Mouse (Mus musculus): ENCODE measurements at regions not wholly inside any gene's neighbourhood (a gene's known extent, or its start where the extent isn't known, plus 50 kb on each side); places are given as distances from the start of the nearest gene placed in this dataset.

DNA sequence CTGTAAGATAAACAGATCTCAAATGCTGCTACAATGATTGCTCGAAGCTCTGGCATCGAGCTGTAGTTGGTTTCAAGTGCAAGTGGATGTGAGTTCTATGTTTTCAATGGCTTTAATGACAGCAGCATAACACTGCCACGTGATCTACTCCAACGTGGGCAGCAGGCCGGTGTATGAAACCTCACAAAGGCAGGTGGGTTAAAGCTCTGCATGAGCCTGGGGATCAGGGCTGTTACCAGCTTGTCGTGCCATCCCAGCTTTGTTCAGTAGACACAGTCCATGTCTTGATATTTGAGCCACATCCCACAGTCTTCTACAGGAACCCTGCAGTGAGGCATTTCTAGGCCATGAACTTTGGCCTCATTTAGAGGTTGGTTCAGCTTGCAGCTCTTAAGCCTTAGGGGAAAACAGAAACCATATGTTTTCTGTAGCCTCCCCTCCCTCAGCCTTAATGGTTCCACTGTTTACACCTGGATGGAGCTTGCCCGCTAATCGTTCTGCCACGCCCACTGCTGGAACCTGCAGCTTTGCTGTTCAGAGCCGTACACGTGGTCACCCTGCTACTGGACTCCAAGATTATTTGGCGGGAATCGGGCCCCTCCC lies 121.8 kb upstream of the Serpine2 start:
- no peaks in the 10 kb centered on the region for H3K27me3 ChIP-seq (replicated peaks; ENCODE audit: control insufficient read depth, insufficient read depth, low read length)
- 59% methylated on average over 13 of the region's 13 CpGs for WGBS
- H3K4me3 ChIP-seq (ENCODE audit: insufficient read depth, low read depth, low read length): no peak overlapping the region

DNA sequence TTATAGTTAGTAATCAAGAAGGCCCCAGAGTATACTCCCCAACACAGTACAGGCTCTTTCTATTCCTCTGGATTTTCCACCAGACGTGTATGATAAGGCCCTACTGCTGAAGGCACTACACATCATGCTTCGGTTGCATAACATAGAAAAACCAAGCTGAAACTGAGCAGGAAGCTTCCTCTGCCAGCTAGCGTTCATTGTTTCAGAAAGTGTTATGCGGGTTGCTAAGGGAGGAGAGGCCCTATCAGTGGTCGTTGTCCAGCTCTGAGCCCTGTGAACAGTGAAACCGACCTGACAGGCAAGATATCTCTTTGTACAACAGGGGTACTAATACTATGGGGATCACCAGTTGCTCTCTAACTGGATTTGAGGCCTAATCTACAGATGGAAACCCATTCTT lies 118.9 kb upstream of the Serpine2 start:
- WGBS: 61% methylated on average over 6 of the region's 6 CpGs
- TF ChIP-seq POLR2A (IDR thresholded peaks at IDR 0.05; ENCODE audit: low read depth, low read length): no peak
- Histone ChIP-seq H3K36me3 (ENCODE audit: control insufficient read depth, insufficient read depth, low read length) (no peaks in the 10 kb centered on the region), H3K27ac (ENCODE audit: insufficient read depth, low read depth, low read length) (no peak overlapping the region), H3K27me3 (replicated peaks; ENCODE audit: control insufficient read depth, insufficient read depth, low read length) (no peaks in the 10 kb centered on the region), H3K4me1 (ENCODE audit: control insufficient read depth, insufficient read depth, low read length) (no peaks in the 10 kb centered on the region), H3K4me3 (ENCODE audit: insufficient read depth, low read depth, low read length) (no peak overlapping the region)
- no peak for DNase-seq

More for the DNA sequence above, 121.8 kb upstream of the Serpine2 start:
- TF ChIP-seq CTCF (conservative IDR thresholded peaks at IDR 0.05; ENCODE audit: insufficient read depth, insufficient read length, low read depth, low read length) (no peak), POLR2A (IDR thresholded peaks at IDR 0.05; ENCODE audit: low read depth, low read length) (no peak)
- Histone ChIP-seq H3K4me1 (ENCODE audit: control insufficient read depth, insufficient read depth, low read length) (no peaks in the 10 kb centered on the region), H3K27ac (ENCODE audit: insufficient read depth, low read depth, low read length) (no peak overlapping the region), H3K36me3 (ENCODE audit: control insufficient read depth, insufficient read depth, low read length) (no peaks in the 10 kb centered on the region)
- DNase-seq: peak; percentile 32

DNA sequence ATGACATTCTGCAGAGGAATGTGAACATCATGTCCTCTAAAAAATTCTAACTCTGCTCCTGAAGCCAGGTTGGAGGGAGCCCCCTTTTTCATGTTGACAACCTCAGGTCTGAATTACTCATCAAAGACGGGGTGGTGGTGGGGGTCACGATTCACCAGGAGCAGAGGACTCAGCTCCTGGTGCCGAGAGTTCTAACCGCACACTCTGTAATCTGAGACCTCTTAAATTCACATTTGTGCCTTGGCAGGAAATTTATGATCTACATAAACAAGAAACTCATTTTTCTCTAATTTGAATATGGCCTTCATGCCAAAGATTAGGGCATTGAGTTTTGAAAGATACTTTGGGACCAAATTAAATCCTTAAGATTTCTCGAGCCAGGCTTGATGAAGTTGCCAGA lies 117.2 kb upstream of the Serpine2 start:
- Histone ChIP-seq H3K36me3 (ENCODE audit: control insufficient read depth, insufficient read depth, low read length) (no peaks in the 10 kb centered on the region), H3K4me3 (ENCODE audit: insufficient read depth, low read depth, low read length) (no peak overlapping the region), H3K27ac (ENCODE audit: insufficient read depth, low read depth, low read length) (no peak overlapping the region), H3K27me3 (replicated peaks; ENCODE audit: control insufficient read depth, insufficient read depth, low read length) (no peaks in the 10 kb centered on the region), H3K4me1 (ENCODE audit: control insufficient read depth, insufficient read depth, low read length) (no peaks in the 10 kb centered on the region)
- 45% methylated on average over 5 of the region's 5 CpGs for WGBS
- no peak for DNase-seq
- TF ChIP-seq CTCF (conservative IDR thresholded peaks at IDR 0.05; ENCODE audit: insufficient read depth, insufficient read length, low read depth, low read length): no peak

DNA sequence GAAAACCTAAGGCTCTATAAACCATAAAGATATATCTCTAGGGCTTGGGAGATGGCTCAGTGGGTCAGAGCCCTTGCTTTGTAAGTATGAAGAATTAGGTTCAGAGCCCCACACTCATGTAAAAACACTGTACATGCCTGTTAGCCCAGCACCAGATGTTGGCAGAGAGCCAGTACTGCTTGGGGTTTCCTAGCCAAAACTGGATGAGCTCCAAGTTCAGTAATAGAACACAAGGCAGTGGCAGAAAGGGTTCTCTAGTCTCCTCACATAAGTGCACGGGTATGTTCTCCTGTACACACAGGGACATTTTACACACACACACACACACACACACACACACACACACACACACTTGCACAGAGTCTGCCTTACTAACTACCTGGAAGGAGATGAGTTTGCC lies 95.1 kb upstream of the Serpine2 start:
- Histone ChIP-seq H3K27me3 (replicated peaks; ENCODE audit: control insufficient read depth, insufficient read depth, low read length) (no peaks in the 10 kb centered on the region), H3K4me1 (ENCODE audit: control insufficient read depth, insufficient read depth, low read length) (no peaks in the 10 kb centered on the region), H3K4me3 (ENCODE audit: insufficient read depth, low read depth, low read length) (no peak overlapping the region), H3K36me3 (ENCODE audit: control insufficient read depth, insufficient read depth, low read length) (no peaks in the 10 kb centered on the region), H3K27ac (ENCODE audit: insufficient read depth, low read depth, low read length) (no peak overlapping the region)
- peak; percentile 54 for DNase-seq
- WGBS: 13% methylated on average over 1 of the region's 1 CpGs
- TF ChIP-seq POLR2A (IDR thresholded peaks at IDR 0.05; ENCODE audit: low read depth, low read length) (no peak), CTCF (conservative IDR thresholded peaks at IDR 0.05; ENCODE audit: insufficient read depth, insufficient read length, low read depth, low read length) (no peak)

DNA sequence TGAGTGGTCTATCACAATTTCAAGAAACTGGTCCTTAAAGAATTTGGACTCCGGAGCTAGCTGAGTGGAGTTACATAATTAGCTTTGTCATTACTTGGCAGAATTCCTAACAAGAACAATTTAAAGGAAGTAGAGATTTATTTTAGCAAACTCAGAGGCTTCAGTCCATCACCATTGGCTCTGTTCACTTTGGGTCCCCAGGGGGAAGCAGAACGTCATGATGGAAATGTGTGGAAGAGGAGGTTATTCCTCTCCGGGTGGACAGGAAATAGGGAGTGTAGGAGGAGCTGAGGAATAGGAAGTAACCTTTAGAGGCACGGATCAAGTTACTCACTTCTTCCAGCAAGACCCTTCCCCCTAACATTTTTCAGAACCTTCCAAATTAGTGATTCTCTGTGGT lies 83.3 kb upstream of the Serpine2 start:
- 48% methylated on average over 4 of the region's 4 CpGs for WGBS
- H3K27me3 ChIP-seq (replicated peaks; ENCODE audit: control insufficient read depth, insufficient read depth, low read length): no peaks in the 10 kb centered on the region
- DNase-seq: peak; percentile 13
- H3K36me3 ChIP-seq (ENCODE audit: control insufficient read depth, insufficient read depth, low read length): no peaks in the 10 kb centered on the region
- no peak overlapping the region for H3K4me3 ChIP-seq (ENCODE audit: insufficient read depth, low read depth, low read length)
- H3K4me1 ChIP-seq (ENCODE audit: control insufficient read depth, insufficient read depth, low read length): no peaks in the 10 kb centered on the region
- H3K27ac ChIP-seq (ENCODE audit: insufficient read depth, low read depth, low read length): no peak overlapping the region
- TF ChIP-seq CTCF (conservative IDR thresholded peaks at IDR 0.05; ENCODE audit: insufficient read depth, insufficient read length, low read depth, low read length): no peak
- TF ChIP-seq POLR2A (IDR thresholded peaks at IDR 0.05; ENCODE audit: low read depth, low read length): no peak

DNA sequence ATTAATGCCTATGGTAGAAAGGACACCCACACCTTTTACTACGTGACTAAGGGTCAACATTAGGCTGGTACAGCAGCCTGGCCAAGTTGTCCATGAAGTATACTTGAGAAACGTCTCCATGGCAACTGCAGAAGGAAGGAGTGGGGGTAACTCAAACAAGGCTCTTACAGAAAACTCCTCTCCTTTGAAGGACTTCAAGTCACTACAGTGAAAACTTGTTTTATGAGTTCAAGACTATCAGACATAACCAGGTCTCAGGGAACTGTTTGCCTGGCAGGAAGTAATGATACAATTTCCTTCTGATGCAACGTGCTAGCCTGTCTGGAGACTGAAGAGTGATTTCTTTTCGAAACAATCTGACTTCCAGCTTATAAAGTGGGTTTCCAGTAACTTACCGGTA lies 71.5 kb upstream of the Serpine2 start:
- H3K27me3 ChIP-seq (replicated peaks; ENCODE audit: control insufficient read depth, insufficient read depth, low read length): no peaks in the 10 kb centered on the region
- H3K36me3 ChIP-seq (ENCODE audit: control insufficient read depth, insufficient read depth, low read length): no peaks in the 10 kb centered on the region
- WGBS: 49% methylated on average over 5 of the region's 5 CpGs
- DNase-seq: no peak
- H3K4me3 ChIP-seq (ENCODE audit: insufficient read depth, low read depth, low read length): no peak overlapping the region
- 0 out of 2 replicates have a peak overlapping the region, but pooled peaks have one; percentile 45 for H3K27ac ChIP-seq (ENCODE audit: insufficient read depth, low read depth, low read length)
- no peaks in the 10 kb centered on the region for H3K4me1 ChIP-seq (ENCODE audit: control insufficient read depth, insufficient read depth, low read length)
- no peak for TF ChIP-seq POLR2A (IDR thresholded peaks at IDR 0.05; ENCODE audit: low read depth, low read length)

DNA sequence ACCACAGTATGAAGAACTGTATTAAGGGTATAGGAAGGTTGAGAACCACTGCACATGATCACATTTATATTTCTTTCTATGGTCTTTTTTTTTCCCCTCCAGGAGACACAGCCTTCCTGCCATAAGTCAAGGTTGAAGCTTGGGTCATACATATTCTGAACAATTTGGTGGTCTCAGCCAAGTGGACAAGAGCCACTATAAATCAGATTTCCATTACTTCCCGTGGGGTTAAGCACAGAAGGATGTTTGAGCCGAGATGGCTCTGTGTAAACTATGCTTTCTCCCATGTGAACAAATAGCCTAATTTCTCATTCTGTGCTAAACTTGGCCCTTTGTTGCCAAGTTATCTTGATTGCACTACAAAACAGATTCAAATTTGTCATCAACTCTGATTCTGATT lies 66.8 kb upstream of the Serpine2 start:
- Histone ChIP-seq H3K4me1 (ENCODE audit: control insufficient read depth, insufficient read depth, low read length) (no peaks in the 10 kb centered on the region), H3K36me3 (ENCODE audit: control insufficient read depth, insufficient read depth, low read length) (no peaks in the 10 kb centered on the region), H3K27ac (ENCODE audit: insufficient read depth, low read depth, low read length) (no peak overlapping the region), H3K4me3 (ENCODE audit: insufficient read depth, low read depth, low read length) (no peak overlapping the region), H3K27me3 (replicated peaks; ENCODE audit: control insufficient read depth, insufficient read depth, low read length) (0 out of 2 replicates have a peak, but pooled peaks cover 1% of the 10 kb centered on the region)
- TF ChIP-seq CTCF (conservative IDR thresholded peaks at IDR 0.05; ENCODE audit: insufficient read depth, insufficient read length, low read depth, low read length) (no peak), POLR2A (IDR thresholded peaks at IDR 0.05; ENCODE audit: low read depth, low read length) (no peak)
- 25% methylated on average over 2 of the region's 2 CpGs for WGBS
- no peak for DNase-seq

DNA sequence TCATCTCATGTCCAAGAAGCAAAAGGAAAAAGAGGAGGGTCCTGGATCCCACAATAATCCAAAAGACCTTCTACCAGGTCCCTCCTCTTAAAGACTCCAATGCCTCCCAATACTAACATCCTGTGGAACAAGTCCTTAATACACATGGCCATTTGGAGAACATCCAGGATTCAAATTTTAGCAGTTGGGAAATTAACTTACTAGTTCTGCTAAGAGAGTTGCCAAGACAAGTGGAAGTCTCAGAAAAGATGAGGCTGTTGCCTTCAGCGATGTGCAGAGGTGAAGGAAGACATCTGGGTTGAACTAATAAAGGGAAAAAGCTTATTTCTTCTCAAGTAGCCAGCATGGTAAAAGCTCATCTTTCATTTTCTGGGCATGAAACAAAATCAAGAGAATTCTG lies 64.8 kb upstream of the Serpine2 start:
- Histone ChIP-seq H3K4me3 (ENCODE audit: insufficient read depth, low read depth, low read length) (no peak overlapping the region), H3K27ac (ENCODE audit: insufficient read depth, low read depth, low read length) (no peak overlapping the region), H3K27me3 (replicated peaks; ENCODE audit: control insufficient read depth, insufficient read depth, low read length) (0 out of 2 replicates have a peak, but pooled peaks cover 1% of the 10 kb centered on the region), H3K4me1 (ENCODE audit: control insufficient read depth, insufficient read depth, low read length) (no peaks in the 10 kb centered on the region), H3K36me3 (ENCODE audit: control insufficient read depth, insufficient read depth, low read length) (no peaks in the 10 kb centered on the region)
- WGBS: 24% methylated on average over 1 of the region's 1 CpGs
- DNase-seq: peak; percentile 38
- no peak for TF ChIP-seq CTCF (conservative IDR thresholded peaks at IDR 0.05; ENCODE audit: insufficient read depth, insufficient read length, low read depth, low read length)
- no peak for TF ChIP-seq POLR2A (IDR thresholded peaks at IDR 0.05; ENCODE audit: low read depth, low read length)

Data from kidney, adult 2 months (tissue).